Mouse (Mus musculus) urinary bladder, postnatal 4 days (tissue): Measurements from ENCODE around the gene Lmo7.

Experiments used
- DNase-seq, 2 experiments: peaks; one replicate each; pipeline ENCODE4 v3.0.0; 2021 to 2022; ENCODE audit warnings: low spot score in 2 of 2

The Lmo7 gene

GRCm38 (mm10) chr14:101942971-101943370 lies 213.2 kb downstream of the Lmo7 start:
- no peak for DNase-seq

- DNase-seq: no peak
Measured at GRCm38 (mm10) chr14:101946711-101947516, 217.2 kb downstream of the Lmo7 start.

- DNase-seq: no peak
Measured at GRCm38 (mm10) chr14:101949114-101949513, 219.4 kb downstream of the Lmo7 start.

GRCm38 (mm10) chr14:101951107-101951506 lies 221.3 kb downstream of the Lmo7 start:
- DNase-seq: no peak

- DNase-seq: no peak
Measured at GRCm38 (mm10) chr14:101953793-101954468, 224.2 kb downstream of the Lmo7 start.

- no peak for DNase-seq
Measured at GRCm38 (mm10) chr14:101964381-101964780, 234.6 kb downstream of the Lmo7 start.

- DNase-seq: no peak
Measured at GRCm38 (mm10) chr14:101964956-101965355, 235.2 kb downstream of the Lmo7 start.

GRCm38 (mm10) chr14:101972764-101973163 lies 243.0 kb downstream of the Lmo7 start:
- no peak for DNase-seq

GRCm38 (mm10) chr14:101973171-101973570 lies 243.4 kb downstream of the Lmo7 start:
- no peak for DNase-seq

GRCm38 (mm10) chr14:101976021-101976685 lies 246.4 kb downstream of the Lmo7 start:
- no peak for DNase-seq
